Mouse (Mus musculus) heart, embryonic 13.5 days (tissue): ENCODE measurements at regions not wholly inside any gene's neighbourhood (a gene's known extent, or its start where the extent isn't known, plus 50 kb on each side); places are given as distances from the start of the nearest gene placed in this dataset.

Source experiments
- ATAC-seq: fragments of 200-750 bp; cut with Nextera tagmentation; 2 replicates; pipeline ENCODE4 v1.8.0; 2017; ENCODE audit warnings: moderate TSS enrichment; ENCODE audit not compliant: insufficient number of reproducible peaks, low FRiP score, low TSS enrichment; ENCODE audit errors: extremely low read depth
- H3K27ac ChIP-seq: fragments of 300-500 bp; sonication (generic); replicated peaks from 2 replicates; pipeline ENCODE4 v1.5.1; 2015; ENCODE audit warnings: moderate library complexity, mild to moderate bottlenecking, inconsistent platforms
- H3K27me3 ChIP-seq: fragments of 300-500 bp; sonication (generic); replicated peaks from 2 replicates; pipeline ENCODE4 v1.6.1; 2015; ENCODE audit warnings: mild to moderate bottlenecking, inconsistent platforms
- H3K36me3 ChIP-seq: fragments of 300-500 bp; sonication (generic); 2 replicates; pipeline ENCODE4 v1.6.1; 2015; ENCODE audit warnings: mild to moderate bottlenecking, inconsistent platforms
- H3K4me1 ChIP-seq: fragments of 300-500 bp; sonication (generic); 2 replicates; pipeline ENCODE4 v1.6.1; 2015; ENCODE audit warnings: inconsistent platforms
- H3K4me2 ChIP-seq: fragments of 300-500 bp; sonication (generic); 2 replicates; pipeline ENCODE4 v1.6.1; 2015; ENCODE audit warnings: inconsistent platforms, mild to moderate bottlenecking, moderate library complexity
- H3K4me3 ChIP-seq: fragments of 300-500 bp; sonication (generic); 2 replicates; pipeline ENCODE4 v1.5.1; 2015; ENCODE audit warnings: moderate library complexity, mild to moderate bottlenecking, inconsistent platforms
- H3K9ac ChIP-seq: fragments of 300-500 bp; sonication (generic); 2 replicates; pipeline ENCODE4 v1.6.1; 2015; ENCODE audit warnings: inconsistent platforms, mild to moderate bottlenecking, moderate library complexity
- H3K9me3 ChIP-seq: fragments of 300-500 bp; sonication (generic); 2 replicates; pipeline ENCODE4 v1.6.1; 2016; ENCODE audit warnings: inconsistent platforms
- WGBS: fragments of 180-500 bp; shearing (Covaris S2); methylation state at CpG from one replicate; pipeline ENCODE4 v1.1.7; 2015; ENCODE audit warnings: mixed read lengths; 5-methylcytosine and 5-hydroxymethylcytosine counted together

- Histone ChIP-seq H3K27ac (no peak overlapping the region), H3K4me3 (no peak overlapping the region), H3K36me3 (no peaks in the 10 kb centered on the region), H3K4me2 (no peak overlapping the region), H3K9me3 (no peaks in the 10 kb centered on the region), H3K9ac (no peak overlapping the region), H3K27me3 (peaks cover 39% of the 10 kb centered on the region), H3K4me1 (peaks cover 12% of the 10 kb centered on the region)
- no peak for ATAC-seq
- WGBS, result 76% methylated on average over 7 of the region's 7 CpGs
Observed at GRCm38 (mm10) chr16:92960740-92961139, 134.8 kb upstream of the Runx1 start.

- WGBS, result 78% methylated on average over 8 of the region's 8 CpGs
Observed at GRCm38 (mm10) chr16:92958967-92959366, 133.0 kb upstream of the Runx1 start.

GRCm38 (mm10) chr16:92958146-92958545, 132.2 kb upstream of the Runx1 start:
- Histone ChIP-seq H3K36me3 (no peaks in the 10 kb centered on the region), H3K9me3 (no peaks in the 10 kb centered on the region), H3K9ac (no peak overlapping the region), H3K4me1 (peaks cover 36% of the 10 kb centered on the region), H3K27me3 (peaks cover 29% of the 10 kb centered on the region), H3K27ac (no peak overlapping the region), H3K4me3 (no peak overlapping the region), H3K4me2 (no peak overlapping the region)
- 77% methylated on average over 6 of the region's 6 CpGs for WGBS
- ATAC-seq, result no peak

More at GRCm38 (mm10) chr16:92958967-92959366, 133.0 kb upstream of the Runx1 start:
- H3K36me3 ChIP-seq, result no peaks in the 10 kb centered on the region
- no peak for ATAC-seq
- no peak overlapping the region for H3K4me3 ChIP-seq
- H3K27ac ChIP-seq, result no peak overlapping the region
- H3K27me3 ChIP-seq, result peaks cover 34% of the 10 kb centered on the region
- H3K9ac ChIP-seq, result no peak overlapping the region
- H3K9me3 ChIP-seq, result no peaks in the 10 kb centered on the region
- H3K4me1 ChIP-seq, result peaks cover 30% of the 10 kb centered on the region
- no peak overlapping the region for H3K4me2 ChIP-seq

- WGBS, result 48% methylated on average over 5 of the region's 5 CpGs
- H3K9ac ChIP-seq, result no peak overlapping the region
- no peak for ATAC-seq
Observed at GRCm38 (mm10) chr16:92955508-92955907, 129.6 kb upstream of the Runx1 start.

GRCm38 (mm10) chr16:92955087-92955486, 129.1 kb upstream of the Runx1 start:
- Histone ChIP-seq H3K4me2 (no peak overlapping the region), H3K27ac (peak overlapping the region; percentile 44; the same call in 1 of the 2 replicates), H3K9me3 (no peaks in the 10 kb centered on the region), H3K9ac (no peak overlapping the region), H3K27me3 (peaks cover 39% of the 10 kb centered on the region), H3K36me3 (no peaks in the 10 kb centered on the region), H3K4me1 (peaks cover 36% of the 10 kb centered on the region), H3K4me3 (no peak overlapping the region)
- ATAC-seq, result no peak
- 83% methylated on average over 4 of the region's 4 CpGs for WGBS

More at GRCm38 (mm10) chr16:92955508-92955907, 129.6 kb upstream of the Runx1 start:
- Histone ChIP-seq H3K4me3 (no peak overlapping the region), H3K27me3 (peaks cover 39% of the 10 kb centered on the region), H3K9me3 (no peaks in the 10 kb centered on the region), H3K4me2 (no peak overlapping the region), H3K27ac (no peak overlapping the region), H3K4me1 (peaks cover 36% of the 10 kb centered on the region), H3K36me3 (no peaks in the 10 kb centered on the region)

- H3K4me2 ChIP-seq, result no peak overlapping the region
- no peaks in the 10 kb centered on the region for H3K9me3 ChIP-seq
- H3K36me3 ChIP-seq, result no peaks in the 10 kb centered on the region
- H3K27me3 ChIP-seq, result peaks cover 32% of the 10 kb centered on the region
- H3K4me1 ChIP-seq, result peaks cover 36% of the 10 kb centered on the region
- peak; percentile 51; the same call in 1 of the 2 replicates for ATAC-seq
- H3K9ac ChIP-seq, result no peak overlapping the region
- no peak overlapping the region for H3K4me3 ChIP-seq
- peak overlapping the region; percentile 44 for H3K27ac ChIP-seq
- WGBS, result 47% methylated on average over 11 of the region's 11 CpGs
Observed at GRCm38 (mm10) chr16:92953936-92954654, 128.1 kb upstream of the Runx1 start.

GRCm38 (mm10) chr16:92952336-92953097, 126.6 kb upstream of the Runx1 start:
- no peaks in the 10 kb centered on the region for H3K9me3 ChIP-seq
- peaks cover 31% of the 10 kb centered on the region for H3K27me3 ChIP-seq
- ATAC-seq, result no peak
- H3K4me2 ChIP-seq, result no peak overlapping the region
- H3K9ac ChIP-seq, result no peak overlapping the region
- WGBS, result 57% methylated on average over 7 of the region's 7 CpGs
- no peak overlapping the region for H3K4me3 ChIP-seq
- 0 out of 2 replicates have a peak overlapping the region, but pooled peaks have one; percentile 29 for H3K27ac ChIP-seq
- H3K36me3 ChIP-seq, result no peaks in the 10 kb centered on the region
- peaks cover 36% of the 10 kb centered on the region for H3K4me1 ChIP-seq

- Histone ChIP-seq H3K9ac (no peak overlapping the region), H3K27me3 (peaks cover 34% of the 10 kb centered on the region), H3K4me2 (no peak overlapping the region), H3K4me3 (no peak overlapping the region), H3K27ac (no peak overlapping the region), H3K36me3 (no peaks in the 10 kb centered on the region), H3K4me1 (peaks cover 36% of the 10 kb centered on the region), H3K9me3 (no peaks in the 10 kb centered on the region)
- WGBS, result 76% methylated on average over 6 of the region's 6 CpGs
- no peak for ATAC-seq
Observed at GRCm38 (mm10) chr16:92951516-92951915, 125.6 kb upstream of the Runx1 start.

- 80% methylated on average over 13 of the region's 13 CpGs for WGBS
- H3K27ac ChIP-seq, result no peak overlapping the region
- no peak for ATAC-seq
Observed at GRCm38 (mm10) chr16:92948494-92948893, 122.5 kb upstream of the Runx1 start.

GRCm38 (mm10) chr16:92946554-92946953, 120.6 kb upstream of the Runx1 start:
- no peaks in the 10 kb centered on the region for H3K4me1 ChIP-seq
- H3K9me3 ChIP-seq, result no peaks in the 10 kb centered on the region
- peaks cover 74% of the 10 kb centered on the region for H3K27me3 ChIP-seq
- H3K4me2 ChIP-seq, result no peak overlapping the region
- ATAC-seq, result no peak
- no peak overlapping the region for H3K4me3 ChIP-seq
- no peaks in the 10 kb centered on the region for H3K36me3 ChIP-seq
- no peak overlapping the region for H3K27ac ChIP-seq
- H3K9ac ChIP-seq, result no peak overlapping the region
- 62% methylated on average over 4 of the region's 4 CpGs for WGBS

More at GRCm38 (mm10) chr16:92948494-92948893, 122.5 kb upstream of the Runx1 start:
- Histone ChIP-seq H3K4me2 (no peak overlapping the region), H3K36me3 (no peaks in the 10 kb centered on the region), H3K4me1 (peaks cover 14% of the 10 kb centered on the region), H3K27me3 (peaks cover 59% of the 10 kb centered on the region), H3K9ac (no peak overlapping the region), H3K4me3 (no peak overlapping the region), H3K9me3 (no peaks in the 10 kb centered on the region)

- Histone ChIP-seq H3K27ac (no peak overlapping the region), H3K4me2 (no peak overlapping the region), H3K9me3 (no peaks in the 10 kb centered on the region), H3K36me3 (no peaks in the 10 kb centered on the region), H3K27me3 (peaks cover 77% of the 10 kb centered on the region), H3K9ac (no peak overlapping the region), H3K4me1 (no peaks in the 10 kb centered on the region), H3K4me3 (no peak overlapping the region)
- no peak for ATAC-seq
- WGBS, result 78% methylated on average over 2 of the region's 2 CpGs
Observed at GRCm38 (mm10) chr16:92943901-92944300, 118.0 kb upstream of the Runx1 start.
